Mouse (Mus musculus) neural tube, embryonic 15.5 days (tissue): ENCODE data around the gene Cavin3. TPM values are rescaled to one million over a fixed set of nuclear protein-coding genes. Genes with fewer than 3 reads are reported as not detected.
"Not testable (repeated sequence)": the region's sequence is repeated elsewhere in the genome, so short reads cannot be mapped to it uniquely, and the experiment has no call there.

ENCODE experiments used
- ATAC-seq: fragments of 200-750 bp; cut with Nextera tagmentation; 2 replicates; pipeline ENCODE4 v1.8.0; 2017; ENCODE audit warnings: mild to moderate bottlenecking, moderate TSS enrichment, moderate library complexity; ENCODE audit not compliant: low FRiP score
- H3K27ac ChIP-seq: fragments of 300-500 bp; sonication (generic); replicated peaks from 2 replicates; pipeline ENCODE4 v1.5.1; 2015; ENCODE audit warnings: mild to moderate bottlenecking, inconsistent platforms
- H3K27me3 ChIP-seq: fragments of 300-500 bp; sonication (generic); replicated peaks from 2 replicates; pipeline ENCODE4 v1.6.1; 2015; ENCODE audit warnings: inconsistent platforms
- H3K36me3 ChIP-seq: fragments of 300-500 bp; sonication (generic); 2 replicates; pipeline ENCODE4 v1.6.1; 2015; ENCODE audit warnings: inconsistent platforms
- H3K4me1 ChIP-seq: fragments of 300-500 bp; sonication (generic); 2 replicates; pipeline ENCODE4 v1.6.1; 2015; ENCODE audit warnings: inconsistent platforms
- H3K4me2 ChIP-seq: fragments of 300-500 bp; sonication (generic); 2 replicates; pipeline ENCODE4 v1.6.1; 2015; ENCODE audit warnings: inconsistent platforms, mild to moderate bottlenecking, moderate library complexity
- H3K4me3 ChIP-seq: fragments of 300-500 bp; sonication (generic); replicated peaks from 2 replicates; pipeline ENCODE4 v1.5.1; 2015; ENCODE audit warnings: mild to moderate bottlenecking, inconsistent platforms
- H3K9ac ChIP-seq: fragments of 300-500 bp; sonication (generic); replicated peaks from 2 replicates; pipeline ENCODE4 v1.6.1; 2015; ENCODE audit warnings: mild to moderate bottlenecking, inconsistent platforms
- H3K9me3 ChIP-seq: fragments of 300-500 bp; sonication (generic); replicated peaks from 2 replicates; pipeline ENCODE4 v1.6.1; 2016; ENCODE audit warnings: inconsistent platforms
- WGBS: fragments of 180-500 bp; shearing (Covaris S2); methylation state at CpG from one replicate; pipeline ENCODE4 v1.1.7; 2015; ENCODE audit warnings: mixed read lengths; 5-methylcytosine and 5-hydroxymethylcytosine counted together
- polyA plus RNA-seq: library from polyadenylated mRNA; unstranded; fragments of >200 nt; fragmentation: Nextera tagmentation; extraction: Ambion mirVana; gene quantifications from 2 replicates; pipeline ENCODE4 v1.2.1, GENCODE M21; 2015

Gene Cavin3
- polyA plus RNA-seq, 1 experiment from 2014 or later = 34.6 TPM

DNA sequence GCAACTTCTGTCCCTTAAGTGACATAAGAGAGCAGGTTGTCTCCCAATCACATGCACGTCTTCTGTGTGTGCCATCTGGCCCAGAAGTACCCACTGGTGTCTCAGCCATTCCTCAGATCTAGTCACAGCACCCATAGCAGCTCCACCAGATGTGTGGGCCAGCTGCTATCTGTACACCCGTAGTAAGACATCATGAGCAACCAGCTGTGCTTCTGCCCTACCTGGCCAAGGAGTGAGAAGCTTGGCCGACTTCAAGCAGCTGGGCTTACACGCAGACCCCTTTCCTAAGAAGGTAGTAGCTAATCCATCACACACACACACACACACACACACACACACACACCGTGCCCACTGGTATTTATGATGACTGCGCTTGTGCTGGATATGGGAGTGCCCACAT, 2.9 kb downstream of the Cavin3 start:
- peaks cover 28% of the 10 kb centered on the region for H3K4me1 ChIP-seq
- H3K9ac ChIP-seq = no peak overlapping the region
- no peak for ATAC-seq
- no peak overlapping the region for H3K4me2 ChIP-seq
- no peaks in the 10 kb centered on the region for H3K9me3 ChIP-seq
- H3K36me3 ChIP-seq = no peaks in the 10 kb centered on the region
- no peak overlapping the region for H3K4me3 ChIP-seq
- no peaks in the 10 kb centered on the region for H3K27me3 ChIP-seq
- 81% methylated on average over 6 of the region's 6 CpGs for WGBS
- H3K27ac ChIP-seq = no peak overlapping the region

DNA sequence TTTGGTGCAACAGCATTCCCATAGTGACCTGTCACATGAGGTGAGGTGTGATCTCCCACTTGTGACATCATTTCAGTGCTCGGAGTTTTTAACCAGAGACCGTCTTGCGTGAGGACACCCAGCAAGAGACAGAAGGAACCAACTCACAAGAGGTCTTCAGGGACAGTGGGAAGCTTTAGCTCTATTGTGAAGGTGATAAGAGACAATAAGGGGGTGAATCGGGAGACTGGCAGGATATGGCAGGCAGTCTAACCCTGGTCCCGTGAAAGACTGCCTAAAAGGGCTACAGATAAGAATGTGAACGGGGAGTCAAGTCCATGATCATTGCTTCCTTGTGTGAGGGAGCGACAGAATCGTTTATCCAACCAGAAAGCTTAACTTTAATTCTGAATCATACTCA, 3.8 kb downstream of the Cavin3 start:
- ATAC-seq = no peak
- no peak overlapping the region for H3K4me3 ChIP-seq
- 87% methylated on average over 8 of the region's 8 CpGs for WGBS

DNA sequence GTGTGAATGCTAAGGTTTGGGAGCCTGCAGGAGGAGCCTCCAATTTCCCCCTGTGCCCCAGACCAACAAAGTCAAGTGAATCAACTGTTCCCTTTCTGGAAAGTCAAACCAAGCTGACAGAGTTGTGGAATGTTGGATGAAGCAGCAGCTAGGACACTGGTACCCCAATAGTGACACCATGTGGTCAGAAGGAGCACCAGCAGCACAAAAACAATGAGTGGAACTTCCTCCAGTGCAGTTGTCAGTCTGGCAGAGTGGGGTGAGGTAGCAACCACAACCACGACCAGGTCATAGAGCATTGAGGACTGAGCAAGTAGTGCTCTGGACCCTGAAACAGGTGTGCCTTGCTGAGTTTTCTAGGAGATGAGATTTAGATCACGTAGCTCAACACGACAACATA, 4.3 kb downstream of the Cavin3 start:
- Histone ChIP-seq H3K9ac (no peak overlapping the region), H3K36me3 (no peaks in the 10 kb centered on the region), H3K4me3 (no peak overlapping the region), H3K9me3 (no peaks in the 10 kb centered on the region), H3K27ac (no peak overlapping the region), H3K4me1 (peaks cover 28% of the 10 kb centered on the region), H3K27me3 (no peaks in the 10 kb centered on the region), H3K4me2 (no peak overlapping the region)
- WGBS = 69% methylated on average over 3 of the region's 3 CpGs
- ATAC-seq = no peak

More for the DNA sequence above, 3.8 kb downstream of the Cavin3 start:
- Histone ChIP-seq H3K27ac (no peak overlapping the region), H3K27me3 (no peaks in the 10 kb centered on the region), H3K4me2 (no peak overlapping the region), H3K9me3 (no peaks in the 10 kb centered on the region), H3K36me3 (no peaks in the 10 kb centered on the region), H3K9ac (no peak overlapping the region), H3K4me1 (peaks cover 28% of the 10 kb centered on the region)

DNA sequence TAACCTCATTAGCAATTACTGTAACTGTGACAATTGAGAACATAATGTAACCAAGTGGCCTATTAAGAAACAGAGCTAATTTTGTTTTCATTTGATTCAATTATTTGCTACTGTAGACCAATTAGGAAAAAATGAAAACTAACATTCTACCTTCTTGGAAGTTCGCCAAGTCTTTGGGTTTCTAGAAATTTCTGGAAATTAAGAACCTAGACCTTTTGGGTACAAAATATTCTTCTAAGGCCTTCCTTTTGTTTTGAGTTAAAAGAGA, 4.7 kb downstream of the Cavin3 start:
- 98% methylated on average over 1 of the region's 1 CpGs for WGBS
- ATAC-seq = no peak
- H3K9me3 ChIP-seq = no peaks in the 10 kb centered on the region
- H3K9ac ChIP-seq = no peak overlapping the region
- peaks cover 24% of the 10 kb centered on the region for H3K4me1 ChIP-seq
- no peak overlapping the region for H3K4me2 ChIP-seq
- no peaks in the 10 kb centered on the region for H3K36me3 ChIP-seq
- no peak overlapping the region for H3K4me3 ChIP-seq
- no peaks in the 10 kb centered on the region for H3K27me3 ChIP-seq
- H3K27ac ChIP-seq = no peak overlapping the region

DNA sequence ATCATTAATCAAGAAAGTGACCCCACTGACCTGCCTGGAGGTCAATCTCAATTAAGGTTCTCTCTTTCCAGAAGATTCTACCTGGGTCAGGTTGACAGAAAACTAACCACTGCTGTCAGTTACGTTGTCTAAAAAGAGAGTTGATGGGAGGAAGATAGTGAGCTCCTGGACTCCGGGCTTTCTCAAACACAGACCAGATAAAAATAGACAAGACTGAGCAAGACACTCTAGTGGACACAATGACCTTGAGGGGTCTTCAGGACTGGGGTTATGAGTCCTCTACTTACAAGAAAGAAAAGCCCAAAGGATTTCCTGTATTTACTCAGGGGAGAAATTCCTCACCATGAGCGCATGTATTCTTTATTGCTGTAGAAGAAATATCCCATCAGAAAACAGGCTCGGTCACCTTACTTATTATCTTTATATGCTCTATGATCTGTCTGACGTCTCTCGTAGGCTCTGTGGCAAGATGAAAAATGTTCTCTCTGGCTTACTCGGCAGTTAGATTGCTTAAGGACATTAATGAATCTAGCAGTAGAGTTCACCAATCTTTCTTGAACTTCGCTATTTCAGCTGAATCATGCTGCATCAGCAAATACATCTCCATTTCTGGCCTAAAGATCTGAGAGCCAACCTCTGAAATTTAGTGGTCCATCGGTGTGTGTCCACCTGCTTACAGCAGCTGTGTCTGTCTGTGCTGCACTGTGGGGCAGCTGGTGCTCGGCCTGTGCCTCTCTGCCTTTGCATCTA, 5.2 kb downstream of the Cavin3 start:
- no peak overlapping the region for H3K9ac ChIP-seq
- H3K27ac ChIP-seq = no peak overlapping the region
- H3K4me2 ChIP-seq = no peak overlapping the region
- no peak overlapping the region for H3K4me3 ChIP-seq
- no peak for ATAC-seq
- no peaks in the 10 kb centered on the region for H3K9me3 ChIP-seq
- no peaks in the 10 kb centered on the region for H3K27me3 ChIP-seq
- no peaks in the 10 kb centered on the region for H3K36me3 ChIP-seq
- WGBS = 78% methylated on average over 10 of the region's 10 CpGs
- peaks cover 19% of the 10 kb centered on the region for H3K4me1 ChIP-seq

DNA sequence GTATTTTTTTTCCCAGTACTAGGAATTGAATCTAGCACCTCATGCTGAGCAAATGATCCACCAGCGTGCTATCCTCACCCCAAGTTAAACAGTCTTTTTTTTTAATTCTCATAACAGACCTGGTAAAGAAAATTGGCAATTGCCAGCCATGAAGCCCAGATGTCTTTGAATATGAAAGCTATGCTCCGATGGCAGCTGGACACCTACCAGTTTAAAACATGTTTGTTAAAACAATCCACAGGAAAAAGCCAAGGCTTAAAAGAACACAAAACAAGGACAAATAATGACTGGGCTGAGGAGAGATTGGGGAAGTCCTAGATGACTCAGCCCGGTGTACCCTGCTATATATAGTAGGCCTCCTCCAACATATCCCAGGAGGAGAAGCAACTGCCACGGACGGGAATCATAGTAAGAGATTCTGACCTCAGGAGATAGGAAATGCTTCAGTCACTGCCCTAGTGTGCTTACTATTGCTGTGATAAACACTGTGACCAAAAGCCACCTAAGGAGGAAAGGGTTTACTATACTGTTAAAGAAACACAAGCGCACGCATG, 6.6 kb downstream of the Cavin3 start:
- ATAC-seq = no peak
- H3K4me3 ChIP-seq = no peak overlapping the region
- 88% methylated on average over 7 of the region's 7 CpGs for WGBS
- H3K36me3 ChIP-seq = no peaks in the 10 kb centered on the region
- H3K4me1 ChIP-seq = peaks cover 5% of the 10 kb centered on the region
- no peaks in the 10 kb centered on the region for H3K27me3 ChIP-seq
- H3K27ac ChIP-seq = no peak overlapping the region
- no peaks in the 10 kb centered on the region for H3K9me3 ChIP-seq
- no peak overlapping the region for H3K4me2 ChIP-seq
- no peak overlapping the region for H3K9ac ChIP-seq

DNA sequence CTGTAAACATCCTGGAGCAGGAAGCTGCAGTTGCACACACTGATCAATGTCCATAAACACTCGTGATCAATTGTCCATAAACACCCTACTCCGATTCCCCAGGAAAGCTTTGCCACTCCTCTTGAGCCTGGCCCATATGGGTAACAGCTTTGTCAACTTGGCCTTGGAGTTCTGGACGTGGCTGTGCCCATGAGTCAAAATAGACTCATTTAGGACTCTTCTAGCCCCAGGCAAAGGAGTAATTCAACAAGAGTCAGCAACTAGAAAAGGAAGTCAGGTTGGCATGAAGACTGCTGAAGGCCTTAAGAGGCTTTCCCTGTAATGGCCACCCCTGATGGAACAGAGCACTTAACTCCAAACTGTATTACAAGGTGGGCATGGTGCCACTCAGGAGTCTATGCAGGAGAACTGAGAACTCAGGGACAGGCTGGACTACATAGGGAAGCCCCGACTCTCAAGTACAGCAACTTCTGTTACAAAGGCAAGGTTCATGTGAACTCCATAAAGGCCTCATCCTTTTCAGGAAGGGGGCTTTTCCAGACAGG, 7.3 kb downstream of the Cavin3 start:
- ATAC-seq = no peak
- 82% methylated on average over 4 of the region's 4 CpGs for WGBS
- Histone ChIP-seq H3K4me2 (no peak overlapping the region), H3K4me3 (no peak overlapping the region), H3K9me3 (no peaks in the 10 kb centered on the region), H3K27ac (no peak overlapping the region), H3K4me1 (peaks cover 5% of the 10 kb centered on the region; the same call in 1 of the 2 replicates), H3K36me3 (no peaks in the 10 kb centered on the region), H3K27me3 (no peaks in the 10 kb centered on the region), H3K9ac (no peak overlapping the region)

DNA sequence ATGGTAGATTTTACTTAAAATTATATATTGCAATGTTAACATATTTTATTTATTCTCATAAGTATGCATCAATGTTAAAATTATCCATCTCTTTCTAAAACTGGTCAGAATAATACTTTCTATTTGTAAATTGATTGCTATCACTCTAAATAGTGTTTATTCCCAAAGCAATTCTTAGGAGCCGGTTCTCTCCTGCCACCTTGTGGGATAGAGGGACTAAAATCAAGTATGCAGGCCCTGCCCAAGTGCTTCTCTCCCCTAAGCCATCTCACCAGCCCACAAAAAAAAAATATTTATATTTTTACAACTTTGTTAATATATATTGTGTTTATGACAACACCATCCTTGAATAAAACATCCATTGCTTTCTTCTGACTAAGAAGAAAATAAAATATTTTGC, 9.5 kb downstream of the Cavin3 start:
- Histone ChIP-seq H3K27ac (no peak overlapping the region), H3K9me3 (no peaks in the 10 kb centered on the region), H3K36me3 (no peaks in the 10 kb centered on the region), H3K4me2 (no peak overlapping the region), H3K4me1 (no peaks in the 10 kb centered on the region), H3K9ac (no peak overlapping the region), H3K27me3 (no peaks in the 10 kb centered on the region), H3K4me3 (no peak overlapping the region)
- no peak for ATAC-seq
- WGBS = 64% methylated on average over 1 of the region's 1 CpGs

DNA sequence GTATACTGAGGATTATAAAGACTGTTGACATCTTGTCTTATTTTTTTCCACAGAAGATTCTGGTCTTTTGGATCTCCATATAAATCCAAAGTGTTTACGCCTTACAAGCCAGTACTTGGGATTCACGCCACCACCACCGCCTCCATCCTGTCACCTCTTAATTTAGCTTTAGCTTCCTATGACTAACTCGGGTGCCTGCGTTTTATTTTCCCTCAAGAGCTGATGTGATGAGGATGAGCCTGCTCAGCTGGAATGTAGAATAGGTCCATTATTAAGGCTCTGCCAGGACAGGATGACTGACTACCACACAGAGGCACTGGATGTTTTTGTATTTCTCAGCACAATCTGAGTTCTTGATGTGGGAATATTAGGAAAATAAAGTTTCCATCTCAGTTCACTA, 16.6 kb downstream of the Cavin3 start:
- not testable (repeated sequence) for ATAC-seq, H3K4me1 ChIP-seq, H3K9ac ChIP-seq, H3K27ac ChIP-seq, H3K36me3 ChIP-seq, H3K9me3 ChIP-seq, H3K4me2 ChIP-seq, H3K4me3 ChIP-seq, H3K27me3 ChIP-seq
- WGBS = 87% methylated on average over 5 of the region's 5 CpGs

DNA sequence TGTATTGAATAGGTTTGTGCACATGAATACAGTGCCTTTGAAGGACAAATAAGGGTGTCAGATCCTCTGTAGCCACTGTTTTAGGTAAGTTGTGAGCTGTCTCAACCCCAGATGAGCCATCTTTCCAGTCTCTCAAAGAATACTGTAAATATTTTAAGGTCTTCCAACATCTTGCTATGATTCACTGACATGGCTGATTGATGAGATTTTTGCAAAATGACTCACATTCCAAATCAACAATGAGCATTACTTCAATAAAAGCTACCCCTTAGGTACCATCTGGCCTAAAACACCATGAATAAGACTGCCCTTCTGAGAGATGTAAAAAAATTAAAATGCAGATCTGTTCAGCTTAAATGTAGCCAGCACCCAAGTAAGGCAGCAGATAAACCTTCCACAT, 23.6 kb downstream of the Cavin3 start:
- H3K4me3 ChIP-seq = no peak overlapping the region
- H3K27ac ChIP-seq = no peak overlapping the region
- no peak overlapping the region for H3K4me2 ChIP-seq
- H3K9me3 ChIP-seq = no peaks in the 10 kb centered on the region
- H3K9ac ChIP-seq = no peak overlapping the region
- H3K4me1 ChIP-seq = no peaks in the 10 kb centered on the region
- no peaks in the 10 kb centered on the region for H3K27me3 ChIP-seq
- no peak for ATAC-seq
- no peaks in the 10 kb centered on the region for H3K36me3 ChIP-seq

DNA sequence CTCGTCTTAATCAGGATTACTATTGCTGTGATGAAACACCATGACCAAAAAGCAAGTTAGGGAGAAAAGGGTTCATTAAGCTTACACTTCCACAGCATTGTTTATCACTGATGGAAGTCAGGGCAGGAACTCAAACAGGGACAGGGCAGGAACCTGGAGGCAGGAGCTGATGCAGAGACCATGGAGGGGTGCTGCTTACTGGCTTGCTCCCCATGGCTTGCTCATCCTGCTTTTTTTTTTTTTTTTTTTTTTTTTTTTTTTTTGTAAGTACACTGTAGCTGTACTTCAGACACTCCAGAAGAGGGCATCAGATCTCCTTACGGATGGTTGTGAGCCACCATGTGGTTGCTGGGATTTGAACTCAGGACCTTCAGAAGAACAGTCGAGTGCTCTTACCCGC, 28.8 kb downstream of the Cavin3 start:
- not testable (repeated sequence) for H3K27ac ChIP-seq, H3K9me3 ChIP-seq, H3K4me3 ChIP-seq, H3K27me3 ChIP-seq, H3K36me3 ChIP-seq, ATAC-seq, H3K9ac ChIP-seq, H3K4me2 ChIP-seq, H3K4me1 ChIP-seq
- WGBS = 86% methylated on average over 4 of the region's 4 CpGs

DNA sequence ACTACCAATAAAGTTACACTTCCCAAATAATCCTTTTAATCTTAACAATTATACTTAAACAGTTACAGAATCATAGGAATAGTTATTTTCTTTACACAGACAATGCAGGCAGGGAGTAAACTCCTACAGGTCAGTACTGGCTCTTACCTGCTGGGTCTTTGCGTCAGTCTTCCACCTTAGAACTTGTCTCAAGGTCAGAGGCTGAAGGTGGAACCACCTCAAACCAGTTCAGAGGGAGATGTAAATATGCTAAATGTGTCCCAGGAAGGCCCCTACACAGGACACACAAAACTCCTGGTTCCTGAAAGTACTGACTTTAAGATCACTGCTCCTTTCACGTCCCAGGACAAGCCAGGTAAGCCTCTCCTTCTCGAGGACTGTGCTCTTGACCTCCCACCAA, 37.0 kb downstream of the Cavin3 start:
- Histone ChIP-seq H3K27ac (no peak overlapping the region), H3K4me3 (no peak overlapping the region)
- 79% methylated on average over 3 of the region's 3 CpGs for WGBS

More for the DNA sequence above, 37.0 kb downstream of the Cavin3 start:
- H3K9ac ChIP-seq = no peak overlapping the region
- no peaks in the 10 kb centered on the region for H3K36me3 ChIP-seq
- ATAC-seq = no peak
- H3K4me2 ChIP-seq = no peak overlapping the region
- H3K9me3 ChIP-seq = no peaks in the 10 kb centered on the region
- H3K4me1 ChIP-seq = no peaks in the 10 kb centered on the region
- no peaks in the 10 kb centered on the region for H3K27me3 ChIP-seq
